Mouse (Mus musculus): ENCODE results near the gene Aff1.

Aff1 gene

GRCm38 (mm10) chr5:103845418-103846153 is 153.4 kb downstream of the Aff1 start:
- no peak for DNase-seq

GRCm38 (mm10) chr5:103846154-103846551 is 154.0 kb downstream of the Aff1 start:
- no peak for DNase-seq

DNA sequence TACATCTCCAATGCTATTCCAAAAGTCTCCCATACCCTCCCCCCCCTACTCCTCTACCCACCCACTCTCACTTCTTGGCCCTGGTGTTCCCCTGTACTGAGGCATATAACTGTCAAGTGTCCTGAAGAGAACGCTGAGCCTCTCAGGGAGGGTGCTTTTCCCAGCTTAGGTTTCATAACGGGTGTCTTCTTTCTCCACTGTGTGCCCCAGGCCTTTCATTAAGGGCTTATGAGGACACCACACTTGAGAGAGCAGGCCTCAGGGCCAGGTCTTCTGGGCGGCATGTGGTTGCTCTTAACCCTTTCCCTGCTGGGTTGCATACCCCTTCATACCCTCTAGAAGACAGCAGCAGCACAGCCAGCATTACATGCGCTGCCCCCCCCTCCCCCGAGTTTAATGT is 154.4 kb downstream of the Aff1 start:
- no peak for DNase-seq

DNA sequence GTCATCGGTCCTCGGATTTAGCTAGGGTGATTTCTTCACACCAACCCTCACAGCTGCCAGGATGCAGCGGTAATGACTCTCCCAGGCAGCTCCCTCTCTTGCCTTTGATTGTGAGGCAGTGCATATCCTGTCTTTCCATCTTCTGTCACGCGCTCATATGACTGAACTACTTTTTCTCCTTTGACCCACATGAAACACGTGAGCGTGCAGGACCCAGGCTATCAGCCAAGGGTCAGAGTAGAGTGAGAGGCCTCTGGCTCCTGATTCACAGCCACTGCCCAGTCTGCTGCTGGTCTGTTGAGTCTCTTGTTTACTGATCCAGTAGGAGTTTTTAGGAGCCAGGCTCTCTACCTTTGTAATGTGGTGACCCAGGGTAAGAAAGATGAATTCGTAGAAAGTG is 156.4 kb downstream of the Aff1 start:
- DNase-seq, result no peak

DNA sequence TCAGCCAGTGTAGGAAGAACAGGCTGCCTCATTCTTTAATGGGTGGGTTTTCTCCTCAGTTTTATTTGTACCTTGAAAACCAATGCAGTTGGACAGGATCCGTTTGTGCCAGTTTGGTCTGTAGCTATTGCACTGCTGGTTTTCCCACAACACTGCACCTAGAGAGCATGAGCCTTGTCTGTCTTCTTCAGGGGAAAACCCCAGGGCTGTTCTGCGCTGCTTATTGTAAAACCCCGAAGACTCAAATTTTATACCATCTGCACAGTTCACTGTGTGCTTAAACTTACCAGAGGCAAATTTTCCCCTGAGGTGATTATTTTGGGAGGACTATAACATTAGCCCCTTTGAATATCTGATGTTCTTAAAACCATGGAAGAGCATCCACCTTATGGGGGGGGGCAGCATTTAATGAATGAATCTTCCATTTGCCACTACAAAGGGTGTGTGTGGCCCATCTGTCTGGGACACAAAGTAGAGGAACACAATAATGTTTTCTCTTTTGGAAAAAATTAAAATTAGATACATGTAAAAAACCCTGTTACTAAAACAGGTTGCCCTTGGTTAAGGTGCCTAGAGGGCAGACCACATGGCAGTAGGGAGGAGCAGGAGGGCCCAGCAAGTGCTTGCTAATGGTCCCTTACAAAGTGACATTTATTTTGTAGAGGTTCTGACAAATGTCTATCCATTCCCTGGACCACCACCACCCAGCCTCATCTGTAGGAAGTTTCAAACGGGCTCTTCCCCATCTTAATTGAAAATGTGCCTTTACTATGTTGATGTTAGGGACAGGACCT is 160.8 kb downstream of the Aff1 start:
- no peak for DNase-seq

GRCm38 (mm10) chr5:103854041-103854806 is 162.1 kb downstream of the Aff1 start:
- no peak for DNase-seq

- DNase-seq, result no peak
Measured at GRCm38 (mm10) chr5:103854807-103855194, 162.6 kb downstream of the Aff1 start.

DNA sequence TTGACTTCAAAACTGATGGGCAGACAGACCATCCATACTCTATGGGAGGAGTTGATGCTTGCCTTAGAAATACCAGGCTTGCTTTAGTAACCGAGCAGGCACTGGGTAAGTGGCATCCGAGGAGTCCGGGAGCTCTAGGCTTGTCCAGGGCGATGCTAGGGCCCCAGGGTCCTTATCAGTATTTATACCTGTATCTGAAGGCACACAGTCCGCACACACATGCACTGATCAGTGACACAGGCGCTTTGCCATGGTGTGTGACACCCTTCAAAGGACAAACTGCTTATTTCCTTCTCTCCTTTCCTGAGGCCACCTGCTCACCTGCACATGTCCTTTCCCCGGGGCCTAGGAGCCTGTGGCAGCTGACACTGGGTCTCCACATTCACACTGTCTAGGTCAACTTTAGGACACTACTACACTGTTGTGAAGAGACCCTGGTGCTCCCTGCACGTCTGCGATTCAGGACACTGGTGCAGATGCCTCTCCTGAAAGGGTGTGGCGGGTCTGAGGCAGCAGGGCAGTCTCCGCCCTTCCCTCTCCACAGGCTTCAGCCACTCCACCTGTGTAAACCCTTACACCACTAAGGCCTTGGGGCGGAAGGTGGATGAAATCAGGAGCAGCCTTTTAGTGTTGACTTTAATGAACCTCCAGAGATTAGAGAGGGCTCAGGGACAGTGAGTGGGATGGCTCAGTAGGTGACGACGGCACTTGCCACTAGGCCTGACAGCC is 163.5 kb downstream of the Aff1 start:
- no peak for DNase-seq

DNA sequence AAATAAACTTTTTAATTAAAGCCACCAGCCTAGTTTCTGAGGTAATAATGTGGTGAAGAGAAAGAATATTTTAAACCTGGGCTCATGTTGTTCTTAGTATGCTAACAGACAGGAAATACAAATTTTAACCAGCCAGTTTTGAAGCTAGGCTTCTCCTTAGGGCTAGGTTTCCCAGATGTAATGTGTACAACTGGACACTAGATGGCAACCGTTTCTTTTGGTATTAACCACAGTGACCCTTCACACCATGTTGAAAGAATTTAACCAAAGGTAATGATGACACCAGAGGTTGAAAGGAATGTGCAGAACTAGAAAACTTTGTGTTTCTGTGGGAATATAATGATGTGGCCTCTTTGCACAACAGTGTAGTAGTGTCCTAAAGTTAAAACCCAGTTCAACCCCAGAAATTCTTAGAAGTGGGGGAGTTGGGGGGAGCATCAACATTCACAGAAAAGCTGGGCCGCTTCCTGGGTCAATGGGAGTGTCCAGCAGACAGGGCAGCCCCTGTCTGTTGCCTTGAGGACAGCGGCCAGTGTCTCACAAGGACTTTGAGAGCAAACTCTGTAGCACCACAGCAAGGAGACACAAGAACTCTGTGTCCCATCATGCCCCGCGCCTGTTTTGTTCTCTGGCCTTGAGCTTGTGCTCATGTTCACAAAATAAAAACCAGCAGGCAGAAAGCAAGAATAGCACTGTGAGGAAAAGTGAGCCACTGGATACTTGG is 164.3 kb downstream of the Aff1 start:
- peak; percentile 27 to 52 for DNase-seq

DNA sequence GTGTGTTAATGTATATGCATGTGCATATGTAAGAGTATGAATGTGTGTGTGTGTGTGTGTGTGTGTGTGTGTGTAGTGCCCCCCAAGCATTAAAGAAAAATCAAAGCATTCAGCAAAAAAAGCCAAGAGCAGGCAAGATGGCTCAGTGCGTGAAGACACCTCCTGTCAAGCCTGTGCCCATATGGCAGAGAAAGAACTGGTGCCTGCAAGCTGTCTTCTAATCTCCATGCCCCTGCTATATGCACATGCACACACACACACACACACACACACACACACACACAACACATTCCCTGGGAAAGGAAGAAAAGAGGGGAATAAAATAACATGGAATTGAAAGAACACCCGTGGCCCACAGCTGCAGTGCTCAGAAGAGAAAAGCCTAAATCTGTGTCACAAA is 165.0 kb downstream of the Aff1 start:
- no peak for DNase-seq

DNA sequence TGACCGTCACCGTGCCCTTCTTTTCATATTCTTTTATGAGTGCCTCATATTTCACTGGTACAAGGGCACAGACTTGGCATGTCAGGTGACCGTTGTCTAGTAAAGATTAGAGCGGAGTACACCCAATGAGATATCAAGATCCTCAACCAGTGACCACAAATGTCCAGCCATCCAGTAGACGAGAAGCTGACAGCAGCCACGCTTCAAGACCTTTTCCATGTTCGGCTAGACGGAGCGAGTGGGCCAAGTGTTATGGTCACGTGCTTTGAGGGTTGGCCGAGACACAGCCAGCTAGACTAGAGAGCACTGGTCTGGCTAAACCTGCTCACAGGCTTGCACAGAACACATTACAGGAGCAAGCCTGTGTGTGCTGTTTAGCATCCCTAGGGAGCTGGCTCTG is 168.4 kb downstream of the Aff1 start:
- DNase-seq, result no peak

- no peak for DNase-seq
Measured at GRCm38 (mm10) chr5:103863759-103864158, 171.6 kb downstream of the Aff1 start.

DNA sequence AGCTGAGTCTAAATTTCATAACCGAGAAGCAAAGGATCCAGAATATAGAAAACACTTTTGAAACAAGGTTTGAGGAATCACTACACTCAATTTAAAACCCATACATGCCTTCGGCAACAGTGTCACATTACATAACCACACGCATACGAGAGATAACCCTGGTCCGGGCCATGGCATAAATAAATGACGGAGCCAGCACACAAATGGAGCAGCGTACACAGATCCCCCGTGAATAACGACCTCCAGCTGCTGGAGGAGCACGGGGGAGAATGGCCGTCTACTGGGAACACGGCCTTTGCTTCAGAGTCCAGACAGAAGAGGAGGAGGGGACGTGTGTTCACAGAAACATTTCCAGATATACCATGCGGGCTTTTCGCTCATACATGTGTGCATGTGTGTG is 197.6 kb downstream of the Aff1 start:
- no peak for DNase-seq

- DNase-seq, result no peak
Measured at GRCm38 (mm10) chr5:103898310-103898709, 206.1 kb downstream of the Aff1 start.
